Mouse (Mus musculus): ENCODE data around the gene Eif2d. TPM values are rescaled to one million over a fixed set of nuclear protein-coding genes. Genes with fewer than 3 reads are reported as not detected.

The Eif2d gene
- polyA plus RNA-seq, 1 experiment from 2014 or later, result 54.8 TPM

- Histone ChIP-seq H3K27ac (replicated peaks; ENCODE audit: low read depth, low read length) (no peak overlapping the region), H3K9me3 (ENCODE audit: control insufficient read depth, low read length) (no peaks in the 10 kb centered on the region), H3K27me3 (ENCODE audit: control insufficient read depth, insufficient read depth, low read length) (no peaks in the 10 kb centered on the region), H3K4me2 (ENCODE audit: low read length) (no peak overlapping the region), H3K4me3 (replicated peaks; ENCODE audit: low read depth, low read length) (no peak overlapping the region), H3K4me1 (ENCODE audit: control insufficient read depth, insufficient read depth, low read length) (no peaks in the 10 kb centered on the region), H3K36me3 (ENCODE audit: control insufficient read depth, insufficient read depth, low read length) (no peaks in the 10 kb centered on the region), H3K9ac (replicated peaks; ENCODE audit: low read length) (no peak overlapping the region)
- WGBS, result 63% methylated on average over 2 of the region's 2 CpGs
- DNase-seq (no peak), ATAC-seq (ENCODE audit: low FRiP score, low TSS enrichment) (no peak)
Measured at GRCm38 (mm10) chr1:131119026-131119425, 34.0 kb upstream of the Eif2d start.

- Histone ChIP-seq H3K4me3 (replicated peaks; ENCODE audit: low read depth, low read length) (no peak overlapping the region), H3K36me3 (ENCODE audit: control insufficient read depth, insufficient read depth, low read length) (peaks cover 10% of the 10 kb centered on the region), H3K4me1 (ENCODE audit: control insufficient read depth, insufficient read depth, low read length) (no peaks in the 10 kb centered on the region), H3K9ac (replicated peaks; ENCODE audit: low read length) (no peak overlapping the region), H3K27ac (replicated peaks; ENCODE audit: low read depth, low read length) (no peak overlapping the region), H3K9me3 (ENCODE audit: control insufficient read depth, low read length) (no peaks in the 10 kb centered on the region), H3K4me2 (ENCODE audit: low read length) (no peak overlapping the region), H3K27me3 (ENCODE audit: control insufficient read depth, insufficient read depth, low read length) (no peaks in the 10 kb centered on the region)
- DNase-seq (no peak), ATAC-seq (ENCODE audit: low FRiP score, low TSS enrichment) (no peak)
- WGBS, result 37% methylated on average over 3 of the region's 3 CpGs
Measured at GRCm38 (mm10) chr1:131121987-131122386, 31.0 kb upstream of the Eif2d start.

GRCm38 (mm10) chr1:131123522-131124265 lies 29.3 kb upstream of the Eif2d start:
- peaks cover 26% of the 10 kb centered on the region for H3K36me3 ChIP-seq (ENCODE audit: control insufficient read depth, insufficient read depth, low read length)
- DNase-seq (no peak), ATAC-seq (ENCODE audit: low FRiP score, low TSS enrichment) (no peak)
- H3K4me3 ChIP-seq (replicated peaks; ENCODE audit: low read depth, low read length), result no peak overlapping the region
- H3K27me3 ChIP-seq (ENCODE audit: control insufficient read depth, insufficient read depth, low read length), result no peaks in the 10 kb centered on the region
- no peak overlapping the region for H3K4me2 ChIP-seq (ENCODE audit: low read length)
- no peak overlapping the region for H3K9ac ChIP-seq (replicated peaks; ENCODE audit: low read length)
- H3K9me3 ChIP-seq (ENCODE audit: control insufficient read depth, low read length), result no peaks in the 10 kb centered on the region
- H3K4me1 ChIP-seq (ENCODE audit: control insufficient read depth, insufficient read depth, low read length), result no peaks in the 10 kb centered on the region
- WGBS, result 68% methylated on average over 10 of the region's 10 CpGs
- no peak overlapping the region for H3K27ac ChIP-seq (replicated peaks; ENCODE audit: low read depth, low read length)

- WGBS, result 87% methylated on average over 11 of the region's 11 CpGs
- Histone ChIP-seq H3K9me3 (ENCODE audit: control insufficient read depth, low read length) (no peaks in the 10 kb centered on the region), H3K36me3 (ENCODE audit: control insufficient read depth, insufficient read depth, low read length) (peaks cover 46% of the 10 kb centered on the region), H3K27ac (replicated peaks; ENCODE audit: low read depth, low read length) (no peak overlapping the region), H3K4me2 (ENCODE audit: low read length) (no peak overlapping the region), H3K4me1 (ENCODE audit: control insufficient read depth, insufficient read depth, low read length) (no peaks in the 10 kb centered on the region), H3K4me3 (replicated peaks; ENCODE audit: low read depth, low read length) (no peak overlapping the region), H3K27me3 (ENCODE audit: control insufficient read depth, insufficient read depth, low read length) (no peaks in the 10 kb centered on the region), H3K9ac (replicated peaks; ENCODE audit: low read length) (no peak overlapping the region)
- no peak for ATAC-seq (ENCODE audit: low FRiP score, low TSS enrichment)
- no peak for DNase-seq
Measured at GRCm38 (mm10) chr1:131125987-131126744, 26.8 kb upstream of the Eif2d start.

GRCm38 (mm10) chr1:131134231-131134630 lies 18.8 kb upstream of the Eif2d start:
- 20% methylated on average over 6 of the region's 6 CpGs for WGBS
- peak overlapping the region; percentile 37 for H3K27ac ChIP-seq (replicated peaks; ENCODE audit: low read depth, low read length)
- H3K9me3 ChIP-seq (ENCODE audit: control insufficient read depth, low read length), result no peaks in the 10 kb centered on the region
- peaks cover 14% of the 10 kb centered on the region for H3K36me3 ChIP-seq (ENCODE audit: control insufficient read depth, insufficient read depth, low read length)
- H3K9ac ChIP-seq (replicated peaks; ENCODE audit: low read length), result no peak overlapping the region; the same call in 1 of the 2 replicates
- H3K4me1 ChIP-seq (ENCODE audit: control insufficient read depth, insufficient read depth, low read length), result peaks cover 34% of the 10 kb centered on the region
- DNase-seq (peak; percentile 75), ATAC-seq (ENCODE audit: low FRiP score, low TSS enrichment) (no peak)
- no peaks in the 10 kb centered on the region for H3K27me3 ChIP-seq (ENCODE audit: control insufficient read depth, insufficient read depth, low read length)
- H3K4me3 ChIP-seq (replicated peaks; ENCODE audit: low read depth, low read length), result no peak overlapping the region
- peak overlapping the region; percentile 85 for H3K4me2 ChIP-seq (ENCODE audit: low read length)

- peak overlapping the region; percentile 85 for H3K4me2 ChIP-seq (ENCODE audit: low read length)
- H3K4me3 ChIP-seq (replicated peaks; ENCODE audit: low read depth, low read length), result no peak overlapping the region
- peaks cover 6% of the 10 kb centered on the region for H3K36me3 ChIP-seq (ENCODE audit: control insufficient read depth, insufficient read depth, low read length)
Measured at GRCm38 (mm10) chr1:131134942-131135522, 17.9 kb upstream of the Eif2d start.

GRCm38 (mm10) chr1:131135960-131136629 lies 16.9 kb upstream of the Eif2d start:
- DNase-seq (no peak), ATAC-seq (ENCODE audit: low FRiP score, low TSS enrichment) (no peak)
- WGBS, result 85% methylated on average over 10 of the region's 10 CpGs
- Histone ChIP-seq H3K27ac (replicated peaks; ENCODE audit: low read depth, low read length) (no peak overlapping the region), H3K9me3 (ENCODE audit: control insufficient read depth, low read length) (no peaks in the 10 kb centered on the region), H3K4me3 (replicated peaks; ENCODE audit: low read depth, low read length) (peak overlapping the region; percentile 80; the same call in 1 of the 2 replicates), H3K36me3 (ENCODE audit: control insufficient read depth, insufficient read depth, low read length) (no peaks in the 10 kb centered on the region), H3K9ac (replicated peaks; ENCODE audit: low read length) (peak overlapping the region; percentile 29; the same call in 1 of the 2 replicates), H3K4me2 (ENCODE audit: low read length) (peak overlapping the region; percentile 85), H3K27me3 (ENCODE audit: control insufficient read depth, insufficient read depth, low read length) (no peaks in the 10 kb centered on the region), H3K4me1 (ENCODE audit: control insufficient read depth, insufficient read depth, low read length) (peaks cover 34% of the 10 kb centered on the region)

More at GRCm38 (mm10) chr1:131134942-131135522, 17.9 kb upstream of the Eif2d start:
- Histone ChIP-seq H3K4me1 (ENCODE audit: control insufficient read depth, insufficient read depth, low read length) (peaks cover 34% of the 10 kb centered on the region), H3K9me3 (ENCODE audit: control insufficient read depth, low read length) (no peaks in the 10 kb centered on the region), H3K27me3 (ENCODE audit: control insufficient read depth, insufficient read depth, low read length) (no peaks in the 10 kb centered on the region), H3K27ac (replicated peaks; ENCODE audit: low read depth, low read length) (no peak overlapping the region), H3K9ac (replicated peaks; ENCODE audit: low read length) (no peak overlapping the region; the same call in 1 of the 2 replicates)
- ATAC-seq (ENCODE audit: low FRiP score, low TSS enrichment) (no peak), DNase-seq (no peak)
- WGBS, result 41% methylated on average over 8 of the region's 8 CpGs

- ATAC-seq (ENCODE audit: low FRiP score, low TSS enrichment), result no peak
- peak overlapping the region; percentile 85 for H3K4me2 ChIP-seq (ENCODE audit: low read length)
- WGBS, result 2% methylated on average over 5 of the region's 5 CpGs
- H3K4me1 ChIP-seq (ENCODE audit: control insufficient read depth, insufficient read depth, low read length), result peaks cover 34% of the 10 kb centered on the region
- H3K9me3 ChIP-seq (ENCODE audit: control insufficient read depth, low read length), result no peaks in the 10 kb centered on the region
- peak overlapping the region; percentile 74 for H3K9ac ChIP-seq (replicated peaks; ENCODE audit: low read length)
- H3K27me3 ChIP-seq (ENCODE audit: control insufficient read depth, insufficient read depth, low read length), result no peaks in the 10 kb centered on the region
- peak overlapping the region; percentile 20; the same call in 1 of the 2 replicates for H3K27ac ChIP-seq (replicated peaks; ENCODE audit: low read depth, low read length)
- peak; percentile 61 for DNase-seq
- no peaks in the 10 kb centered on the region for H3K36me3 ChIP-seq (ENCODE audit: control insufficient read depth, insufficient read depth, low read length)
- peak overlapping the region; percentile 80 for H3K4me3 ChIP-seq (replicated peaks; ENCODE audit: low read depth, low read length)
Measured at GRCm38 (mm10) chr1:131137111-131137510, 15.9 kb upstream of the Eif2d start.

Measured in midbrain, embryonic 14.5 days (tissue).